Mouse (Mus musculus) embryonic facial prominence, embryonic 14.5 days (tissue): ENCODE measurements around the gene Asah2. TPM values are rescaled to one million over a fixed set of nuclear protein-coding genes. Genes with fewer than 3 reads are reported as not detected.
"Not testable (repeated sequence)": the region's sequence is repeated elsewhere in the genome, so short reads cannot be mapped to it uniquely, and the experiment has no call there.

ENCODE experiments used
- ATAC-seq: fragments of 200-750 bp; cut with Nextera tagmentation; 2 replicates; pipeline ENCODE4 v1.8.0; 2017; ENCODE audit warnings: low read depth, moderate number of reproducible peaks, moderate TSS enrichment
- DNase-seq: peaks from one replicate; pipeline ENCODE4 v3.0.0-alpha.2; 2015; ENCODE audit warnings: low spot score
- H3K27ac ChIP-seq: fragments of 300-500 bp; sonication (generic); replicated peaks from 2 replicates; pipeline ENCODE4 v1.5.1; 2014; ENCODE audit warnings: low read depth, mild to moderate bottlenecking, low read length, moderate library complexity
- H3K27me3 ChIP-seq: fragments of 300-500 bp; sonication (generic); replicated peaks from 2 replicates; pipeline ENCODE4 v1.6.1; 2014; ENCODE audit warnings: low read length; ENCODE audit not compliant: control insufficient read depth, insufficient read depth
- H3K36me3 ChIP-seq: fragments of 300-500 bp; sonication (generic); 2 replicates; pipeline ENCODE4 v1.6.1; 2014; ENCODE audit warnings: low read length, mixed read lengths; ENCODE audit not compliant: control insufficient read depth, insufficient read depth
- H3K4me1 ChIP-seq: fragments of 300-500 bp; sonication (generic); 2 replicates; pipeline ENCODE4 v1.6.1; 2014; ENCODE audit warnings: antibody characterized with exemption, low read length; ENCODE audit not compliant: control insufficient read depth, insufficient read depth
- H3K4me2 ChIP-seq: fragments of 300-500 bp; sonication (generic); 2 replicates; pipeline ENCODE4 v1.6.1; 2014; ENCODE audit warnings: low read depth, mild to moderate bottlenecking, low read length, moderate library complexity, mixed read lengths
- H3K4me3 ChIP-seq: fragments of 300-500 bp; sonication (generic); 2 replicates; pipeline ENCODE4 v1.5.1; 2014; ENCODE audit warnings: low read depth, mild to moderate bottlenecking, low read length
- H3K9ac ChIP-seq: fragments of 300-500 bp; sonication (generic); 2 replicates; pipeline ENCODE4 v1.6.1; 2014; ENCODE audit warnings: low read depth, mild to moderate bottlenecking, low read length, moderate library complexity, mixed read lengths
- H3K9me3 ChIP-seq: fragments of 300-500 bp; sonication (generic); 2 replicates; pipeline ENCODE4 v1.6.1; 2016; ENCODE audit warnings: low read length; ENCODE audit not compliant: control insufficient read depth
- WGBS: fragments of 180-500 bp; shearing (Covaris S2); extraction: QIAGEN DNeasy Blood & Tissue Kit; methylation state at CpG from one replicate; pipeline ENCODE4 v1.1.7; 2014; 5-methylcytosine and 5-hydroxymethylcytosine counted together
- polyA plus RNA-seq: library from polyadenylated mRNA; unstranded; fragments of >200 nt; fragmentation: Nextera tagmentation; extraction: Ambion mirVana; gene quantifications from 2 replicates; pipeline ENCODE4 v1.2.1, GENCODE M21; 2014

The Asah2 gene
- polyA plus RNA-seq, 1 experiment from 2014 or later, result 2.1 TPM

GRCm38 (mm10) chr19:32090804-32091203 is 17.2 kb downstream of the Asah2 start:
- ATAC-seq (no peak), DNase-seq (no peak)
- Histone ChIP-seq H3K4me3 (no peak overlapping the region), H3K9me3 (peaks cover 3% of the 10 kb centered on the region; the same call in 1 of the 2 replicates), H3K9ac (no peak overlapping the region), H3K4me2 (no peak overlapping the region), H3K4me1 (no peaks in the 10 kb centered on the region), H3K36me3 (no peaks in the 10 kb centered on the region), H3K27me3 (no peaks in the 10 kb centered on the region), H3K27ac (no peak overlapping the region)
- 89% methylated on average over 4 of the region's 4 CpGs for WGBS

DNA sequence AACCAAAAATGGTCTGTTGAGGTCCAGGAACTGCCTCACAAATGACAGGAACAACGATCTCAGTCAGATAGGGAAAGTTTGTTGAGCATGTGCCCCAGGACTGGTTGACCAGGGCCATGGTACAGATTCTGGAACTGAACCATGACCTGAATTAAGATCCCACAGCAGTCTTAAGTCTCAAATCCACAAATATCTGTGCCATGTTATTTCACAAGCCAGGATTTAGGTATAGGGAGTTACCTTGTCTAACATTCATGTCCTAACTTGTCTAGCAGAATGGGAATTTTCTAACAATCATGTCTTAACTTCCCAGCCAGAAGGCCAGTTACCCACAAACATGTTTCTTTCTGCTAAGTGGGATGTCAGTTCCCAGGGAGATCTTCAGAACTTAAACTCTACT is 19.4 kb downstream of the Asah2 start:
- DNase-seq (no peak), ATAC-seq (no peak)
- H3K27me3 ChIP-seq, result no peaks in the 10 kb centered on the region
- 73% methylated on average over 1 of the region's 1 CpGs for WGBS
- H3K9ac ChIP-seq, result no peak overlapping the region
- no peak overlapping the region for H3K27ac ChIP-seq
- H3K9me3 ChIP-seq, result peaks cover 3% of the 10 kb centered on the region; the same call in 1 of the 2 replicates
- no peak overlapping the region for H3K4me3 ChIP-seq
- H3K4me2 ChIP-seq, result no peak overlapping the region
- H3K36me3 ChIP-seq, result no peaks in the 10 kb centered on the region
- H3K4me1 ChIP-seq, result no peaks in the 10 kb centered on the region

- no peak overlapping the region for H3K4me3 ChIP-seq
Observed at GRCm38 (mm10) chr19:32087736-32088470, 20.1 kb downstream of the Asah2 start.

GRCm38 (mm10) chr19:32084813-32085212 is 23.2 kb downstream of the Asah2 start:
- not testable (repeated sequence) for H3K4me3 ChIP-seq, ATAC-seq, DNase-seq, H3K36me3 ChIP-seq, H3K27ac ChIP-seq, H3K4me2 ChIP-seq, H3K9ac ChIP-seq, H3K27me3 ChIP-seq, H3K9me3 ChIP-seq, H3K4me1 ChIP-seq
- WGBS, result 90% methylated on average over 1 of the region's 1 CpGs

More at GRCm38 (mm10) chr19:32087736-32088470, 20.1 kb downstream of the Asah2 start:
- Histone ChIP-seq H3K9me3 (peaks cover 3% of the 10 kb centered on the region; the same call in 1 of the 2 replicates), H3K27me3 (no peaks in the 10 kb centered on the region), H3K4me2 (no peak overlapping the region), H3K9ac (no peak overlapping the region), H3K27ac (no peak overlapping the region), H3K4me1 (no peaks in the 10 kb centered on the region), H3K36me3 (no peaks in the 10 kb centered on the region)
- DNase-seq, result no peak
- 82% methylated on average over 6 of the region's 6 CpGs for WGBS
- ATAC-seq, result no peak

DNA sequence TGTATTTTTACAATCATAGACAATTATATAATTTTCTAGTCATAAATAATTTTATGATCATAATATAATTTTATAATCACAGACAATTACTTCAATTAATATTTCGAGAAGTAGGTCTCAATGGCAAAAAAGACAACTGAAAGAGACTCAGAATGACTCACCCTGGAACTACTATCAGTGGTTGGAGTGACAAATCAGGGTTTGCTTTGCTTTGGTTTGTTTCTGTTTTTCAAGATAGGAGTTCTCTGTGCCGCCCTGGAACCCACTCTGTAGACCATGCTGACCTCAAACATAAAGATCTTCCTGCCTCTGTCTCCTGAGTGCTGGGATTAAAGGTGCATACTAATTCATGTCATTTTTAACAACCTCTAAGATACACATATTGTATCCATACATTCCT is 37.7 kb downstream of the Asah2 start:
- ATAC-seq (no peak), DNase-seq (no peak)
- no peaks in the 10 kb centered on the region for H3K27me3 ChIP-seq
- H3K9me3 ChIP-seq, result no peaks in the 10 kb centered on the region
- H3K4me1 ChIP-seq, result no peaks in the 10 kb centered on the region
- H3K4me3 ChIP-seq, result no peak overlapping the region
- H3K36me3 ChIP-seq, result no peaks in the 10 kb centered on the region
- H3K4me2 ChIP-seq, result no peak overlapping the region
- no peak overlapping the region for H3K27ac ChIP-seq
- WGBS, result 70% methylated on average over 2 of the region's 2 CpGs
- no peak overlapping the region for H3K9ac ChIP-seq

- no peak overlapping the region for H3K27ac ChIP-seq
- no peaks in the 10 kb centered on the region for H3K4me1 ChIP-seq
- no peaks in the 10 kb centered on the region for H3K9me3 ChIP-seq
- no peak overlapping the region for H3K4me3 ChIP-seq
- H3K27me3 ChIP-seq, result no peaks in the 10 kb centered on the region
- no peaks in the 10 kb centered on the region for H3K36me3 ChIP-seq
- no peak overlapping the region for H3K4me2 ChIP-seq
- peak; percentile 81 for DNase-seq
- H3K9ac ChIP-seq, result no peak overlapping the region
- 69% methylated on average over 2 of the region's 2 CpGs for WGBS
- ATAC-seq, result peak; percentile 84
Observed at GRCm38 (mm10) chr19:32069598-32069997, 38.4 kb downstream of the Asah2 start.

DNA sequence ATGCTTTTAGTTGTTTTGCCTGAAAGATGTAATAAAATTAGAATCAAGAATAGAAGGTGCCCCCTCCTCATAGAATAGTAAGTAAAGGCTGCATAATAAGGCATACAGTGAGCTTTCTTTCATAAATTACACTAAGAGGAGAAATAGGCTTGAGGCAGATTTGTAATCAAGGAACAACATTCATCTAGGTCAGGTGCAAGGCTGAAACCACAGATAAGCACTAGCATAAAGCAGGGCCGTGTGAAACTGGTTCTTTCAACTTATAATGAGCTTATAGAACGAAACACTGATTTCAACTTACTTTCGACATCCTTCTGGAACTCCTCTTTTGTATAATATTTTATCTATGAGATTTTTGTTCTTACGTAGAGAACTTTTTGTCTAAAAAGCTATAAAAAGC is 40.3 kb downstream of the Asah2 start:
- no peak overlapping the region for H3K4me3 ChIP-seq
- no peak overlapping the region for H3K9ac ChIP-seq
- no peak overlapping the region for H3K27ac ChIP-seq
- ATAC-seq, result no peak
- no peaks in the 10 kb centered on the region for H3K9me3 ChIP-seq
- no peaks in the 10 kb centered on the region for H3K4me1 ChIP-seq
- WGBS, result 69% methylated on average over 4 of the region's 4 CpGs
- no peak overlapping the region for H3K4me2 ChIP-seq
- no peaks in the 10 kb centered on the region for H3K27me3 ChIP-seq
- no peaks in the 10 kb centered on the region for H3K36me3 ChIP-seq
- DNase-seq, result no peak

DNA sequence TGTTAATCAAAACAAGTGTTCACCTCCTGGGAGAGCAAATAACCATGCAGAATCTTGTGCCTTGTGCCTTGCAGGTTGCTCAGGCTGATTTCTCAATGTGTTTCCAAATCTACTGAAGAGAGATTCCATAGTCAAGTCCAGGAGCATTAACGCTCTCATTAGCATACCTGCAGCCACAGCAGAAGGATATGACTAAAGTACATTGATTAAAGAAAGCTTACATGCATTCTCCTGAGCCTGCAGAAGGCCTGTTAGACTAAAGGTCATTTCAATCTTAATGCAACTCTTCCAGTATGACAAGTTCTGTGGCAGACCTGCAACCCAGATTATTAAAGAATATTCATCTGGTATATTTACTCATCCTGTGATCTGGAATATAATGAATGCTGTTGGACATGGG is 46.7 kb downstream of the Asah2 start:
- H3K4me3 ChIP-seq, result no peak overlapping the region
- no peak overlapping the region for H3K4me2 ChIP-seq
- H3K36me3 ChIP-seq, result no peaks in the 10 kb centered on the region
- no peaks in the 10 kb centered on the region for H3K27me3 ChIP-seq
- no peak overlapping the region for H3K27ac ChIP-seq
- H3K9me3 ChIP-seq, result no peaks in the 10 kb centered on the region
- WGBS, result 83% methylated on average over 1 of the region's 1 CpGs
- no peaks in the 10 kb centered on the region for H3K4me1 ChIP-seq
- no peak for DNase-seq
- H3K9ac ChIP-seq, result no peak overlapping the region
- ATAC-seq, result no peak

DNA sequence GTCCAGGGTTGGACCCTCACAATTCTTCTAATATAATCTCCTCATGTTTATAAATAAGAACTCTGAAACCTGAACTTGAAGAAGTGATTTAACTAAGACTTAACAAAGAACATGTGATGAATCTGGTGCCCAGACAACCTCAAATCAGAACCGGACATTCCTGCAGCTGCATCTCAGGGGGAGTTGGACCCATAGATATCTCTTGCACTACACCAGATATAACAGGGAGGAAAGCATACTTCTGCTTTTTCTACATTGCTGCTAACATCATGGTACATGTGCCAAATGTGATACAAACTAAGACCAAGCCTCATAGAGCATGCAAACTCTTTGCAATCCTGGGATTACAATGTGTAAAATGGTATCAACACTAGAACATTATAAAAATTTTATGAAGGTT is 51.8 kb downstream of the Asah2 start:
- Histone ChIP-seq H3K4me1 (no peaks in the 10 kb centered on the region), H3K36me3 (no peaks in the 10 kb centered on the region), H3K4me3 (no peak overlapping the region), H3K9ac (no peak overlapping the region), H3K9me3 (no peaks in the 10 kb centered on the region), H3K27ac (no peak overlapping the region), H3K4me2 (no peak overlapping the region), H3K27me3 (no peaks in the 10 kb centered on the region)
- ATAC-seq (no peak), DNase-seq (no peak)
- 77% methylated on average over 1 of the region's 1 CpGs for WGBS
